Mouse (Mus musculus): ENCODE data around the gene Zfp771. TPM values are rescaled to one million over a fixed set of nuclear protein-coding genes. Genes with fewer than 3 reads are reported as not detected.

Zfp771 gene
- total and polyA plus RNA-seq, 3 experiments: 5.8 to 42.6 (median 11.9) TPM

DNA sequence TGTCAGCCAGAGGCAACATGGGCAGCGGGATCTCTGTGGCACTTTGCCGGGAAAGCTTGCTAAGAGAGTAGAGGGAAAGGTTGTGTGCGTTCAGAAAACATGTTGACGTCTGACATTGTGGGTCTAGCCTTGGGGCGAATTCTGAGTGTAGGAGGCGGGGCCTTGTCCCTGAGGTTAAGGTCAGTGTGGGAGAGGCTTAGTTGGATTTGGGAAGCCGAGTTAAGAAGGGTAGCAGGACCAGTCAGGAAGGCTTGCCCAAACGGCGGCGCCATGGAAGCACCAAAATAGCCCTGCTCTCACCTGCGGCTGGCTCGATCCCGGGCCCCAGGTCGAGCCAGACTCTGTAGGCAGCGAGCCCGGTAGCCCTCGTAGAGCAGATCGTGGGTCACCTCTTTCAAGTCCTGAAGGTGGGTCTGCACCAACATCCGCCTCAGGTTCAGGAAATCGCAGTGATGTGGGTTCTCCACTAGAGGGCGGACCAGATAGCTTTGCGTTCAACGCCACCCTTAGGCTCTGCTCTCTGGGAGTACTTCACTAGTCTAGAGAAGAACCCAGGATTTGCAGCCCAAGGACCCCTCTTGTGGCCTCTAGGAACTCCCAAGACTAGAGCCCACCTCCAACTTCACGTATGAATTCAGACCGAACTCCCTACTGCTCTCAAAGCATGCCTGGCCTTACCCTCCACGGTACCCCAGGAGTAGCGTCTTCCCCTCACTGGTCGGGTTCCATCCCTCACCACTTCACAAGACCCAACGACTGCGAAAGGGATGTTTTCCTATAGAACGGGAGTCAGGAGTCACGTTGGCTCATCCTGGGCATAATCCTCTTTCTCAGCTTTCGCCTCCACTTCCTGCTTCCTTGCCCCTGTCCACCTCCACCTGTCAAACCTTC is 28.8 kb upstream of the Zfp771 start:
- peak; percentile 36; the same call in 1 of the 2 replicates for ATAC-seq (ENCODE audit: extremely low read depth, insufficient number of reproducible peaks, low FRiP score, poor library complexity, severe bottlenecking)
- Histone ChIP-seq H3K9me3 (replicated peaks) (no peaks in the 10 kb centered on the region), H3K4me1 (ENCODE audit: insufficient read depth, low read depth, low read length) (peaks cover 74% of the 10 kb centered on the region), H3K36me3 (replicated peaks) (peaks cover 31% of the 10 kb centered on the region), H3K27me3 (ENCODE audit: insufficient read depth, low read length) (no peaks in the 10 kb centered on the region), H3K4me3 (ENCODE audit: low read depth, low read length) (no peak overlapping the region)
- DNase-seq (ENCODE audit: low spot score): no peak
- TF ChIP-seq TAL1 (conservative IDR thresholded peaks at IDR 0.05; ENCODE audit: low read depth, low read length): no peak
- no peak for TF ChIP-seq GATA2 (IDR thresholded peaks at IDR 0.05; ENCODE audit: borderline replicate concordance, low read depth, low read length)
- TF ChIP-seq GATA1 (IDR thresholded peaks at IDR 0.05; ENCODE audit: borderline replicate concordance, low read length): no peak
- peak; percentile 88 for TF ChIP-seq CTCF (IDR thresholded peaks at IDR 0.05; ENCODE audit: low read depth, low read length)
- TF ChIP-seq POLR2AphosphoS5 (IDR thresholded peaks at IDR 0.05; ENCODE audit: insufficient replicate concordance, low read depth, low read length): no peak

DNA sequence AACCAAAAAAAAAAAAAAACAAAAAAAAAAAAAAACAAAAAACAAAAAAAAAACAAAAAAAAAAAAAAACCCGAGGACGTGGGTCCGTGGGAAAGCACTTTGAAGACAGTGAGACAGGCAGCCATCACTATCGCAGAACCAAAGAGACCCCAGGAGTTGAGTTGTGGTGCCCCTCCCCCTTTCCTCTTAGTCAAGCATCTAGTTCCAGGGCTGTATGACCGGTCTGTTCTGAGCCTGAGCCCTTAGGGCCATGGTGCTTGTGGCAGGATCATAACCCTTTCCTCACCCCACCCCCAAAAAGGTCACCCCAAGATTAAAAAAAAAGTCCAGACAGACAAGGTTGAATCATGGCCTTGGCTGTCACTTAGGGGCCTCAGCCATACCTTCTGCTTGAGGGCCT is 27.8 kb upstream of the Zfp771 start:
- H3K9me3 ChIP-seq (replicated peaks): no peaks in the 10 kb centered on the region
- H3K4me1 ChIP-seq (ENCODE audit: insufficient read depth, low read depth, low read length): peaks cover 68% of the 10 kb centered on the region
- H3K27me3 ChIP-seq (ENCODE audit: insufficient read depth, low read length): no peaks in the 10 kb centered on the region
- no peak for ATAC-seq (ENCODE audit: extremely low read depth, insufficient number of reproducible peaks, low FRiP score, poor library complexity, severe bottlenecking)
- DNase-seq (ENCODE audit: low spot score): no peak
- TF ChIP-seq POLR2AphosphoS5 (IDR thresholded peaks at IDR 0.05; ENCODE audit: insufficient replicate concordance, low read depth, low read length): no peak
- no peak for TF ChIP-seq TAL1 (conservative IDR thresholded peaks at IDR 0.05; ENCODE audit: low read depth, low read length)
- no peak for TF ChIP-seq CTCF (IDR thresholded peaks at IDR 0.05; ENCODE audit: low read depth, low read length)
- TF ChIP-seq GATA2 (IDR thresholded peaks at IDR 0.05; ENCODE audit: borderline replicate concordance, low read depth, low read length): no peak
- TF ChIP-seq GATA1 (IDR thresholded peaks at IDR 0.05; ENCODE audit: borderline replicate concordance, low read length): no peak
- no peak overlapping the region for H3K4me3 ChIP-seq (ENCODE audit: low read depth, low read length)
- H3K36me3 ChIP-seq (replicated peaks): peaks cover 31% of the 10 kb centered on the region

DNA sequence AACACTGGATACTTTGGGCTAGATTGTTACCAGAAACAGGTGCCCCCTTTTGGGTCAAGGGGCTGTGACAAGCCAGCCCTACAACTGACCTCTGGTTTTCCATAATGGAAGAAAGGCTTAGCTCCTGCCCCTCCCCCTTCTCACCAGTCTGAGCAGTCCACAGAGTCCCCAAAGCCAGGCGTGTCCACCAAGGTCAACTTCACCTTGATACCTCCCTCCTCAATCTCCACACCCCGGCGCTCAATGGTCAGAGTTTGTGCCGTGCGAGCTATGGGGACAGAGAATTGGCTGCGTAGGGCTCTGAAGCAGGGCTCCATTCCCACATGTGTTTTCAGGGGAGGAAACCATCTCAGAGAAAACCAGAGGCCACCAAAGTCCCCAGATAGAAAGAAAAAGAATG is 26.6 kb upstream of the Zfp771 start:
- Histone ChIP-seq H3K4me1 (ENCODE audit: insufficient read depth, low read depth, low read length) (peaks cover 64% of the 10 kb centered on the region), H3K4me3 (ENCODE audit: low read depth, low read length) (no peak overlapping the region; the same call in 1 of the 2 replicates)

DNA sequence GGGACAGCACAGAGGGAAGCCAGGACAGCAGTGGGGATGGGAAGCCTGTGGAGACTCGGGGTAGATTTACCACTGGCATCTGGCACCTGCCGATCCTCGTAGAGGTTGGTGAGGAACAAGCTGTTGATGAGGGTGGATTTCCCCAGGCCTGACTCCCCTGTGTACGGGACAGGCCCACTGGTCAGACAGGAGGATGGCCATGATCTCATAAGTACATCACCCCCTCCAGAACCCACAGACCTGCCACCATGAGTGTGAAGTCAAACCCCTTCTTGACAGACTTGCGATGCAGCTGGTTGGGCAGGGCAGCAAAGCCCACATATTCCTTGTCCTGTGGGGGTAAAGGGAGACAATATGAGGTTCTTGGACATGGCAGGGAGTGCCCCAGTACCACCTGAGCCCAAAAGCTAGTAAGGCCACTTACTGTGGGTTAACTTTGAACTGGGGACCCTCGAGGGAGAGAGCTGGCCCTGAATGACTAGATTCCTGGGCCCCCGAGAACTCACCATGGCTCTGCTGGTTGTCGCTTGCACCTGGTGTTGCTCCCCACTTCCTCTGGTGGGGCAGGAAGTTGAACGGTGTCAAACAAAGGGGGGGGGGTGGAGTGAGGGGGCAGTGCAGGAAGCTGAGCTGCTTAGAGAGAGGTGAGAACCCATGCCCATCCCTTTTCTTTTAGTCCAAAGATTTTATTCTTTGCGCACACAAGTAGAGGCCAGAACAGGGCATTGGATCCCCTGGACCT is 26.0 kb upstream of the Zfp771 start:
- no peak for ATAC-seq (ENCODE audit: extremely low read depth, insufficient number of reproducible peaks, low FRiP score, poor library complexity, severe bottlenecking)
- Histone ChIP-seq H3K4me1 (ENCODE audit: insufficient read depth, low read depth, low read length) (peaks cover 61% of the 10 kb centered on the region), H3K4me3 (ENCODE audit: low read depth, low read length) (peak overlapping the region; percentile 55; the same call in 1 of the 2 replicates), H3K36me3 (replicated peaks) (peaks cover 31% of the 10 kb centered on the region), H3K27me3 (ENCODE audit: insufficient read depth, low read length) (no peaks in the 10 kb centered on the region), H3K9me3 (replicated peaks) (no peaks in the 10 kb centered on the region)
- no peak for TF ChIP-seq TAL1 (conservative IDR thresholded peaks at IDR 0.05; ENCODE audit: low read depth, low read length)
- no peak for TF ChIP-seq GATA2 (IDR thresholded peaks at IDR 0.05; ENCODE audit: borderline replicate concordance, low read depth, low read length)
- no peak for TF ChIP-seq POLR2AphosphoS5 (IDR thresholded peaks at IDR 0.05; ENCODE audit: insufficient replicate concordance, low read depth, low read length)
- TF ChIP-seq GATA1 (IDR thresholded peaks at IDR 0.05; ENCODE audit: borderline replicate concordance, low read length): no peak
- TF ChIP-seq CTCF (IDR thresholded peaks at IDR 0.05; ENCODE audit: low read depth, low read length): no peak
- no peak for DNase-seq (ENCODE audit: low spot score)

More for the DNA sequence above, 26.6 kb upstream of the Zfp771 start:
- Histone ChIP-seq H3K9me3 (replicated peaks) (no peaks in the 10 kb centered on the region), H3K27me3 (ENCODE audit: insufficient read depth, low read length) (no peaks in the 10 kb centered on the region), H3K36me3 (replicated peaks) (peaks cover 31% of the 10 kb centered on the region)
- ATAC-seq (ENCODE audit: extremely low read depth, insufficient number of reproducible peaks, low FRiP score, poor library complexity, severe bottlenecking): no peak
- no peak for DNase-seq (ENCODE audit: low spot score)
- TF ChIP-seq TAL1 (conservative IDR thresholded peaks at IDR 0.05; ENCODE audit: low read depth, low read length) (no peak), GATA2 (IDR thresholded peaks at IDR 0.05; ENCODE audit: borderline replicate concordance, low read depth, low read length) (no peak), CTCF (IDR thresholded peaks at IDR 0.05; ENCODE audit: low read depth, low read length) (no peak), GATA1 (IDR thresholded peaks at IDR 0.05; ENCODE audit: borderline replicate concordance, low read length) (no peak), POLR2AphosphoS5 (IDR thresholded peaks at IDR 0.05; ENCODE audit: insufficient replicate concordance, low read depth, low read length) (no peak)

DNA sequence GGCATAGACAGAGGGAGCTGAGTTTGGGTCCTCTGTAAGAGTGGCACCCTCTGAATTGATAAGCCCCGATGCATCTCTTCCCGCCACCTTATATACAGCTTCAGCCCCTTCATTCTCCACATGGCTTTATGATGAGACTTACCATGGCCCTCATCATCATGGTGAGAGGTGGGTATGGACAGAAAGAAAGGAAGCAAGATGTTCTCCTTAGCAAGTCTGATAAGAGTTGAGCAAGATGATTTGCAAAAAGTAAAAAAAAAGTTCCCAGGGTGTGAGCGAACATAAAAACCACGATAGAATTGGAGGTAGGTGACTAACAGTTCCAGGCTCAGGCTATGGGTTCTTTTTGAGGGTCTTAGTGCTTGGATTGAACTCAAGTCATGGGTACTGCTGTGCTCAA is 25.4 kb upstream of the Zfp771 start:
- H3K27me3 ChIP-seq (ENCODE audit: insufficient read depth, low read length): no peaks in the 10 kb centered on the region
- peaks cover 61% of the 10 kb centered on the region for H3K4me1 ChIP-seq (ENCODE audit: insufficient read depth, low read depth, low read length)
- peaks cover 29% of the 10 kb centered on the region for H3K36me3 ChIP-seq (replicated peaks)
- no peaks in the 10 kb centered on the region for H3K9me3 ChIP-seq (replicated peaks)
- peak; percentile 15; the same call in 1 of the 2 replicates for ATAC-seq (ENCODE audit: extremely low read depth, insufficient number of reproducible peaks, low FRiP score, poor library complexity, severe bottlenecking)
- TF ChIP-seq CTCF (IDR thresholded peaks at IDR 0.05; ENCODE audit: low read depth, low read length) (no peak), POLR2AphosphoS5 (IDR thresholded peaks at IDR 0.05; ENCODE audit: insufficient replicate concordance, low read depth, low read length) (no peak), TAL1 (conservative IDR thresholded peaks at IDR 0.05; ENCODE audit: low read depth, low read length) (peak; percentile 25; the same call in 1 of the 2 replicates)
- no peak for DNase-seq (ENCODE audit: low spot score)
- H3K4me3 ChIP-seq (ENCODE audit: low read depth, low read length): no peak overlapping the region; the same call in 1 of the 2 replicates

DNA sequence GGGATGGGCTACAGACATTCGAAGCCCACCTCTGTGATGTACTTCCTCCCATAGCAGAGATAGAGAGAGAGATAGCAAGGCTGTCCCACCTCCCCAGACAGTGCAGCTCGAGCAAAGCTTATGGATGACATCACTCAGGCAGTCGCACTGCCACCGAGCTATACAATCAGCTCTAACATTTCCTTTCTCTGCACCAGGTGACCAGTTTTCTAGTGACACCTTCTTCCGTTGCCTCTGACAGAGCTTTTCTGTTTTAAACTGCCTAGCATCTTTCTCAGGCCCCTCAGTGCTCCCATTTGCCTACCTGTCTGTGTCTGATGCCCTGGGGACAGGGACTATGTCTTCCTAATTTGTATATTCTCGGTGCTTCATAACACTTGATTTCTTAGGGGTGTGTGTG is 23.6 kb upstream of the Zfp771 start:
- no peak for ATAC-seq (ENCODE audit: extremely low read depth, insufficient number of reproducible peaks, low FRiP score, poor library complexity, severe bottlenecking)
- TF ChIP-seq GATA1 (IDR thresholded peaks at IDR 0.05; ENCODE audit: borderline replicate concordance, low read length) (no peak), TAL1 (conservative IDR thresholded peaks at IDR 0.05; ENCODE audit: low read depth, low read length) (no peak), POLR2AphosphoS5 (IDR thresholded peaks at IDR 0.05; ENCODE audit: insufficient replicate concordance, low read depth, low read length) (no peak), GATA2 (IDR thresholded peaks at IDR 0.05; ENCODE audit: borderline replicate concordance, low read depth, low read length) (no peak), CTCF (IDR thresholded peaks at IDR 0.05; ENCODE audit: low read depth, low read length) (no peak)
- no peaks in the 10 kb centered on the region for H3K27me3 ChIP-seq (ENCODE audit: insufficient read depth, low read length)
- H3K36me3 ChIP-seq (replicated peaks): peaks cover 12% of the 10 kb centered on the region
- H3K9me3 ChIP-seq (replicated peaks): no peaks in the 10 kb centered on the region
- DNase-seq (ENCODE audit: low spot score): no peak
- peaks cover 58% of the 10 kb centered on the region for H3K4me1 ChIP-seq (ENCODE audit: insufficient read depth, low read depth, low read length)
- H3K4me3 ChIP-seq (ENCODE audit: low read depth, low read length): no peak overlapping the region

All from G1E (cell line).